Mouse (Mus musculus) mouse embryonic stem cell (cell line): ENCODE data around the gene Pars2.

Experiments used
- in situ Hi-C, 2 experiments: fragments of 300-500 bp; cut with MboI; formaldehyde crosslinking; loops; 1 replicate in 1 of 2; 3 replicates in 1 of 2; pipeline ENCODE4 v1.14.3; 2019 to 2020; ENCODE audit warnings: low sequenced_read_pairs in 2 of 2, low pct_unique_long_range_greater_than_20kb in 1 of 2, mixed read lengths in 1 of 2; ENCODE audit not compliant: unreplicated experiment in 1 of 2

The Pars2 gene

GRCm38 (mm10) chr4:106650833-106651527 is at the start of gene Pars2:
Gene Pars2, plus strand, starts transcription at chr4:106651069.
- in situ Hi-C loops = no loop called here

GRCm38 (mm10) chr4:106606639-106607554 is 44.0 kb upstream of the Pars2 start:
- in situ Hi-C loops = no loop called here

- in situ Hi-C loops = no loop called here
Observed at GRCm38 (mm10) chr4:106607905-106608304, 43.0 kb upstream of the Pars2 start.

GRCm38 (mm10) chr4:106613105-106613504 is 37.8 kb upstream of the Pars2 start:
- in situ Hi-C loops = loop anchor here in 1 of 2 experiments (10.0 kb wide), 1 partner anchor 162 kb away; no protein-coding TSS in a partner anchor

GRCm38 (mm10) chr4:106613560-106613959 is 37.3 kb upstream of the Pars2 start:
- in situ Hi-C loops = loop anchor here in 1 of 2 experiments (10.0 kb wide), 1 partner anchor 161 kb away; no protein-coding TSS in a partner anchor

GRCm38 (mm10) chr4:106614180-106614797 is 36.6 kb upstream of the Pars2 start:
- in situ Hi-C loops = loop anchor here in 1 of 2 experiments (10.0 kb wide), 1 partner anchor 161 kb away; no protein-coding TSS in a partner anchor

- in situ Hi-C loops = loop anchor here in 1 of 2 experiments (10.0 kb wide), 1 partner anchor 160 kb away; no protein-coding TSS in a partner anchor
Observed at GRCm38 (mm10) chr4:106614881-106615280, 36.0 kb upstream of the Pars2 start.

GRCm38 (mm10) chr4:106615637-106616036 is 35.2 kb upstream of the Pars2 start:
- in situ Hi-C loops = loop anchor here in 1 of 2 experiments (10.0 kb wide), 1 partner anchor 159 kb away; no protein-coding TSS in a partner anchor

- in situ Hi-C loops = loop anchor here in 1 of 2 experiments (10.0 kb wide), 1 partner anchor 158 kb away; no protein-coding TSS in a partner anchor
Observed at GRCm38 (mm10) chr4:106617056-106617455, 33.8 kb upstream of the Pars2 start, which contains the start of gene Lexm. Gene Lexm, minus strand, starts transcription at chr4:106617241.

- in situ Hi-C loops = loop anchor here in 1 of 2 experiments (10.0 kb wide), 1 partner anchor 156 kb away; no protein-coding TSS in a partner anchor
Observed at GRCm38 (mm10) chr4:106618898-106619297, 32.0 kb upstream of the Pars2 start.

GRCm38 (mm10) chr4:106621428-106621827 is 29.4 kb upstream of the Pars2 start:
- in situ Hi-C loops = no loop called here

- in situ Hi-C loops = no loop called here
Observed at GRCm38 (mm10) chr4:106622030-106622493, 28.8 kb upstream of the Pars2 start, which contains the start of gene Ttc22. Gene Ttc22, plus strand, starts transcription at chr4:106622432.

GRCm38 (mm10) chr4:106622712-106623111 is 28.2 kb upstream of the Pars2 start:
- in situ Hi-C loops = no loop called here

GRCm38 (mm10) chr4:106624271-106624670 is 26.6 kb upstream of the Pars2 start:
- in situ Hi-C loops = no loop called here

- in situ Hi-C loops = no loop called here
Observed at GRCm38 (mm10) chr4:106627809-106628208, 23.1 kb upstream of the Pars2 start.

- in situ Hi-C loops = no loop called here
Observed at GRCm38 (mm10) chr4:106628650-106629360, 22.1 kb upstream of the Pars2 start.

GRCm38 (mm10) chr4:106629374-106629773 is 21.5 kb upstream of the Pars2 start:
- in situ Hi-C loops = no loop called here
